Mouse (Mus musculus) cerebellum, adult 2 months (tissue): ENCODE data around the gene Nipa2.

Experiments used
- CTCF ChIP-seq: fragments of 200-500 bp; IDR thresholded peaks from 2 replicates; pipeline ENCODE4 v1.5.1; 2011; ENCODE audit warnings: low read depth, mild to moderate bottlenecking, control low read depth, low read length, moderate library complexity, borderline replicate concordance; ENCODE audit not compliant: insufficient read depth
- POLR2A ChIP-seq: fragments of 200-500 bp; IDR thresholded peaks from 2 replicates; pipeline ENCODE4 v1.6.1; 2011; ENCODE audit warnings: low read length, control low read depth, borderline replicate concordance; ENCODE audit not compliant: insufficient read depth

GRCm38 (mm10) chr7:56011018-56011333 is 48.7 kb upstream of the Nipa2 start:
- TF ChIP-seq CTCF (no peak), POLR2A (no peak)
